Mouse (Mus musculus): ENCODE measurements around the gene Armc2. TPM values are rescaled to one million over a fixed set of nuclear protein-coding genes. Genes with fewer than 3 reads are reported as not detected.
A peak's percentile ranks its signal among the peaks of the same experiment; 100 is the strongest.

Gene Armc2
- total and polyA plus RNA-seq, 3 experiments, result 0.08 to 0.13 TPM; not detected in 1

- DNase-seq (ENCODE audit: low read depth, low spot score), result no peak
- H3K4me1 ChIP-seq (ENCODE audit: control insufficient read depth in 1 of 2, insufficient read depth in 2 of 2, low read length in 2 of 2), result no peaks in the 10 kb centered on the region
- no peak overlapping the region for H3K27ac ChIP-seq (ENCODE audit: control insufficient read depth, low read depth, low read length)
- H3K79me2 ChIP-seq (ENCODE audit: control insufficient read depth, insufficient read depth, low read length, poor library complexity), result no peaks in the 10 kb centered on the region
- peaks cover 3 to 12% of the 10 kb centered on the region in 2 experiments for H3K27me3 ChIP-seq (ENCODE audit: control insufficient read depth in 1 of 2, insufficient read depth in 2 of 2, low read length in 2 of 2)
- H3K4me3 ChIP-seq (ENCODE audit: control insufficient read depth in 1 of 2, insufficient read depth in 1 of 2, low read depth in 2 of 2, low read length in 2 of 2), result no peak overlapping the region
- no peaks in the 10 kb centered on the region for H3K9me3 ChIP-seq (replicated peaks; ENCODE audit: insufficient read depth, low read length)
- TF ChIP-seq CHD1 (IDR thresholded peaks at IDR 0.05; ENCODE audit: low read depth, low read length) (no peak), NELFE (IDR thresholded peaks at IDR 0.05; ENCODE audit: low read depth, low read length) (no peak), E2F4 (IDR thresholded peaks at IDR 0.05; ENCODE audit: borderline replicate concordance, low read depth, low read length) (no peak), ELF1 (IDR thresholded peaks at IDR 0.05; ENCODE audit: low read depth, low read length) (no peak), MAFK (IDR thresholded peaks at IDR 0.05; ENCODE audit: borderline replicate concordance, low read depth, low read length) (no peak), MEF2A (IDR thresholded peaks at IDR 0.05; ENCODE audit: extremely low read depth, insufficient replicate concordance, low read depth, low read length, poor library complexity, severe bottlenecking) (no peak), USF2 (IDR thresholded peaks at IDR 0.05; ENCODE audit: borderline replicate concordance in 1 of 2, insufficient read depth in 1 of 2, low read depth in 1 of 2, low read length in 2 of 2) (no peak), TBP (IDR thresholded peaks at IDR 0.05; ENCODE audit: low read depth, low read length) (no peak), ZNF384 (IDR thresholded peaks at IDR 0.05; ENCODE audit: low read depth, low read length) (no peak)
- no peak overlapping the region for H3K9ac ChIP-seq (ENCODE audit: control insufficient read depth, low read depth, low read length, poor library complexity, severe bottlenecking)
- no peaks in the 10 kb centered on the region for H3K36me3 ChIP-seq (ENCODE audit: control insufficient read depth in 1 of 2, insufficient read depth in 2 of 2, low read length in 2 of 2)
Observed at GRCm38 (mm10) chr10:41982821-41983220, 35.4 kb downstream of the Armc2 start.

- peak; percentile 69 for DNase-seq (ENCODE audit: low read depth, low spot score)
- Histone ChIP-seq H3K27me3 (ENCODE audit: control insufficient read depth in 1 of 2, insufficient read depth in 2 of 2, low read length in 2 of 2) (peaks cover 3 to 10% of the 10 kb centered on the region in 2 experiments; a peak in 3 of 4 replicates), H3K36me3 (ENCODE audit: control insufficient read depth in 1 of 2, insufficient read depth in 2 of 2, low read length in 2 of 2) (no peaks in the 10 kb centered on the region), H3K9ac (ENCODE audit: control insufficient read depth, low read depth, low read length, poor library complexity, severe bottlenecking) (no peak overlapping the region), H3K9me3 (replicated peaks; ENCODE audit: insufficient read depth, low read length) (no peaks in the 10 kb centered on the region), H3K4me3 (ENCODE audit: control insufficient read depth in 1 of 2, insufficient read depth in 1 of 2, low read depth in 2 of 2, low read length in 2 of 2) (no peak overlapping the region), H3K4me1 (ENCODE audit: control insufficient read depth in 1 of 2, insufficient read depth in 2 of 2, low read length in 2 of 2) (no peaks in the 10 kb centered on the region), H3K79me2 (ENCODE audit: control insufficient read depth, insufficient read depth, low read length, poor library complexity) (no peaks in the 10 kb centered on the region), H3K27ac (ENCODE audit: control insufficient read depth, low read depth, low read length) (no peak overlapping the region)
- TF ChIP-seq BHLHE40 (IDR thresholded peaks at IDR 0.05; ENCODE audit: borderline replicate concordance, low read depth, low read length) (peak; percentile 71), HCFC1 (IDR thresholded peaks at IDR 0.05; ENCODE audit: low read depth, low read length) (no peak), RAD21 (IDR thresholded peaks at IDR 0.05; ENCODE audit: low read depth, low read length) (peak; percentile 99), NELFE (IDR thresholded peaks at IDR 0.05; ENCODE audit: low read depth, low read length) (no peak), MAX (IDR thresholded peaks at IDR 0.05; ENCODE audit: low read length) (0 out of 2 replicates have a peak, but pooled peaks have one; percentile 23), TCF12 (IDR thresholded peaks at IDR 0.05; ENCODE audit: low read depth, low read length) (no peak), KAT2A (conservative IDR thresholded peaks at IDR 0.05; ENCODE audit: low read depth, low read length) (no peak), POLR2A (IDR thresholded peaks at IDR 0.05; ENCODE audit: control insufficient read depth in 1 of 2, insufficient read depth in 1 of 2, low read depth in 1 of 2, low read length in 2 of 2, poor library complexity in 1 of 2) (no peak), E2F4 (IDR thresholded peaks at IDR 0.05; ENCODE audit: borderline replicate concordance, low read depth, low read length) (no peak), TAL1 (IDR thresholded peaks at IDR 0.05; ENCODE audit: low read length) (no peak), CTCF (IDR thresholded peaks at IDR 0.05 in 2 of 3, conservative IDR thresholded peaks at IDR 0.05 in 1 of 3; ENCODE audit: control insufficient read depth in 1 of 3, insufficient read depth in 1 of 3, low read depth in 2 of 3, low read length in 3 of 3, poor library complexity in 1 of 3, severe bottlenecking in 1 of 3) (peak; percentile 50 to 95 (median 63)), ZMIZ1 (IDR thresholded peaks at IDR 0.05; ENCODE audit: low read depth, low read length) (no peak), SIN3A (IDR thresholded peaks at IDR 0.05; ENCODE audit: low read length) (peak; percentile 76), ZC3H11A (IDR thresholded peaks at IDR 0.05; ENCODE audit: low read depth, low read length) (peak; percentile 98), SMC3 (IDR thresholded peaks at IDR 0.05; ENCODE audit: low read depth, low read length) (peak; percentile 99), CHD2 (IDR thresholded peaks at IDR 0.05; ENCODE audit: low read length) (no peak), RCOR1 (IDR thresholded peaks at IDR 0.05; ENCODE audit: low read depth, low read length) (0 out of 2 replicates have a peak, but pooled peaks have one; percentile 13), MAFK (IDR thresholded peaks at IDR 0.05; ENCODE audit: borderline replicate concordance, low read depth, low read length) (no peak), MEF2A (IDR thresholded peaks at IDR 0.05; ENCODE audit: extremely low read depth, insufficient replicate concordance, low read depth, low read length, poor library complexity, severe bottlenecking) (no peak), USF1 (IDR thresholded peaks at IDR 0.05; ENCODE audit: low read depth, low read length) (peak; percentile 84), MAZ (IDR thresholded peaks at IDR 0.05; ENCODE audit: low read depth, low read length) (0 out of 2 replicates have a peak, but pooled peaks have one; percentile 66)
Observed at GRCm38 (mm10) chr10:41980772-41981383, 37.4 kb downstream of the Armc2 start.

All from MEL (cell line).